Mouse (Mus musculus) liver, embryonic 16.5 days (tissue): Measurements from ENCODE around the gene Atp7a. TPM values are rescaled to one million over a fixed set of nuclear protein-coding genes. Genes with fewer than 3 reads are reported as not detected.
"Not testable (repeated sequence)": the region's sequence is repeated elsewhere in the genome, so short reads cannot be mapped to it uniquely, and the experiment has no call there.

Source experiments
- ATAC-seq: fragments of 200-750 bp; cut with Nextera tagmentation; 2 replicates; pipeline ENCODE4 v1.8.0; 2017; ENCODE audit warnings: low read depth, mild to moderate bottlenecking, moderate number of reproducible peaks, moderate library complexity
- H3K27ac ChIP-seq: fragments of 300-500 bp; sonication (generic); 2 replicates; pipeline ENCODE4 v1.5.1; 2014; ENCODE audit warnings: mild to moderate bottlenecking, low read length
- H3K27me3 ChIP-seq: fragments of 300-500 bp; sonication (generic); 2 replicates; pipeline ENCODE4 v1.6.1; 2014; ENCODE audit warnings: low read depth, low read length, mixed read lengths; ENCODE audit not compliant: control insufficient read depth, insufficient read depth
- H3K36me3 ChIP-seq: fragments of 300-500 bp; sonication (generic); 2 replicates; pipeline ENCODE4 v1.6.1; 2014; ENCODE audit warnings: mild to moderate bottlenecking; ENCODE audit not compliant: control insufficient read depth, insufficient read depth
- H3K4me1 ChIP-seq: fragments of 300-500 bp; sonication (generic); 2 replicates; pipeline ENCODE4 v1.6.1; 2014; ENCODE audit warnings: low read depth, low read length, mixed read lengths; ENCODE audit not compliant: control insufficient read depth
- H3K4me2 ChIP-seq: fragments of 300-500 bp; sonication (generic); 2 replicates; pipeline ENCODE4 v1.6.1; 2014; ENCODE audit warnings: low read depth, low read length, mixed read lengths
- H3K4me3 ChIP-seq: fragments of 300-500 bp; sonication (generic); 2 replicates; pipeline ENCODE4 v1.5.1; 2014; ENCODE audit warnings: low read depth, mild to moderate bottlenecking, low read length
- H3K9ac ChIP-seq: fragments of 300-500 bp; sonication (generic); 2 replicates; pipeline ENCODE4 v1.6.1; 2014; ENCODE audit warnings: low read depth, low read length
- H3K9me3 ChIP-seq: fragments of 300-500 bp; sonication (generic); replicated peaks from 2 replicates; pipeline ENCODE4 v1.6.1; 2016; ENCODE audit warnings: low read length; ENCODE audit not compliant: control insufficient read depth
- WGBS: fragments of 180-500 bp; shearing (Covaris S2); extraction: QIAGEN DNeasy Blood & Tissue Kit; methylation state at CpG from one replicate; pipeline ENCODE4 v1.1.7; 2014; ENCODE audit not compliant: insufficient replicate concordance; 5-methylcytosine and 5-hydroxymethylcytosine counted together
- polyA plus RNA-seq: library from polyadenylated mRNA; unstranded; fragments of >200 nt; fragmentation: Nextera tagmentation; extraction: Ambion mirVana; gene quantifications from 2 replicates; pipeline ENCODE4 v1.2.1, GENCODE M21; 2015

The Atp7a gene
- polyA plus RNA-seq, 1 experiment from 2014 or later = 14.7 TPM

DNA sequence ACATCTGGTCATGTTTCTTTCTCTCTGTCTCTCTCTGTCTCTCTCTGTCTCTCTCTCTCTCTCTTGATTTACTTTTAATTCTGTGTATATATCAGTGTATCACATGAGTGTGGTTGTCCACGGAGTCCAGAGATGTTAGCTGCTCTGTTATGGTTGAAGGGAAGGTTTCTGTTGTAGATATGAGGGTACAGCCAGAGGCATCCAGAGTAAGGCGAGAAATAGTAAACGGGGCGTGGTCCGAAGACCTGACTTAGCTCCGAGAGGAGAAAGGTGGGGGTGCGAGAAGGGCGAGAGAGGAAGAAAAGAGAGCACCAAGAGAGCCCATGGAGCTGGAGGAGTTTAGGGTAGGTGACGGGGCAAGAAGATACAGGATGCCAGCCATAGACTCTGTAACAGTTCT lies 18.9 kb downstream of the Atp7a start:
- peak; percentile 46 for ATAC-seq
- no peak overlapping the region for H3K27ac ChIP-seq
- 45% methylated on average over 9 of the region's 9 CpGs for WGBS
- no peak overlapping the region for H3K4me3 ChIP-seq
- no peaks in the 10 kb centered on the region for H3K9me3 ChIP-seq
- no peak overlapping the region for H3K4me2 ChIP-seq
- peaks cover 10% of the 10 kb centered on the region for H3K4me1 ChIP-seq
- no peak overlapping the region for H3K9ac ChIP-seq
- no peaks in the 10 kb centered on the region for H3K36me3 ChIP-seq
- H3K27me3 ChIP-seq = no peaks in the 10 kb centered on the region

DNA sequence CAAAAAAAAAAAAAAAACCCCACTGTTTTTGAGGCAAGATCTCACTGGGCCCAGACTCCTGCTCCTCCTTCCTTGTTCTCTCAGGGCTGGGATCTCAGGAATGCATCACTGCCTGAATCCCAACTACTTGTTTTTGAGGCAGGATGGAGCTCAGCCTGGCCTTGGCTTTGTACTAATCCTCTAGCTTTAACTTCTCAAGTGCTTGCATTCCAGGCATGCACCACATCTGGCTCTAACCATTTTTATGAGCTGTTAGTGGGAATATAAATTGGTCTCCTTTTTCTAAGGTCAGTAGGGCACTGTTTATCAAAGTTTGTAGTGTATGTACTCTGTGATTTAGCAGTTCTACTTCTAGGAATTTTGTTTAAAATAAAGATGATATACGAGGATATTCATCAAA lies 21.1 kb downstream of the Atp7a start:
- Histone ChIP-seq H3K4me1 (peaks cover 10% of the 10 kb centered on the region), H3K9ac (no peak overlapping the region), H3K4me2 (no peak overlapping the region), H3K9me3 (no peaks in the 10 kb centered on the region), H3K36me3 (no peaks in the 10 kb centered on the region), H3K27ac (no peak overlapping the region), H3K4me3 (no peak overlapping the region), H3K27me3 (no peaks in the 10 kb centered on the region)
- ATAC-seq = no peak
- WGBS = 51% methylated on average over 1 of the region's 1 CpGs

DNA sequence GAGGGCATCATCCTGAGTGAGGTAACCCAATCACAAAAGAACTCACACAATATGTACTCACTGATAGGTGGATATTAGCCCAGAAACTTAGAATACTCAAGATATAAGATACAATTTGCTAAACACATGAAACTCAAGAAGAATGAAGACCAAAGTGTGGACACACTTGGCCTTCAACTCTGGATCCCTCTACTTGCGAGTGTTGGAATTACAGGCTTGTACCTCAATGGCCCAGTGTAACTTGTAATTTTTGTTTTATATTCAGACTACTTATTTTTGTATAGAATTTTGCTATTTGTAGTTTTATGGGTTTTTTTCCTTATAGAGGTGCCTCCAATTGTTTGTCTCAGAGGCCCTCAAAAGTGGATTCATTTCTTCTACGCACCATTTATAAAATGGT lies 50.8 kb downstream of the Atp7a start:
- ATAC-seq, H3K4me1 ChIP-seq, H3K27me3 ChIP-seq, H3K27ac ChIP-seq, H3K9me3 ChIP-seq, H3K4me3 ChIP-seq, H3K4me2 ChIP-seq, H3K36me3 ChIP-seq, H3K9ac ChIP-seq: not testable (repeated sequence)
- 81% methylated on average over 2 of the region's 2 CpGs for WGBS

DNA sequence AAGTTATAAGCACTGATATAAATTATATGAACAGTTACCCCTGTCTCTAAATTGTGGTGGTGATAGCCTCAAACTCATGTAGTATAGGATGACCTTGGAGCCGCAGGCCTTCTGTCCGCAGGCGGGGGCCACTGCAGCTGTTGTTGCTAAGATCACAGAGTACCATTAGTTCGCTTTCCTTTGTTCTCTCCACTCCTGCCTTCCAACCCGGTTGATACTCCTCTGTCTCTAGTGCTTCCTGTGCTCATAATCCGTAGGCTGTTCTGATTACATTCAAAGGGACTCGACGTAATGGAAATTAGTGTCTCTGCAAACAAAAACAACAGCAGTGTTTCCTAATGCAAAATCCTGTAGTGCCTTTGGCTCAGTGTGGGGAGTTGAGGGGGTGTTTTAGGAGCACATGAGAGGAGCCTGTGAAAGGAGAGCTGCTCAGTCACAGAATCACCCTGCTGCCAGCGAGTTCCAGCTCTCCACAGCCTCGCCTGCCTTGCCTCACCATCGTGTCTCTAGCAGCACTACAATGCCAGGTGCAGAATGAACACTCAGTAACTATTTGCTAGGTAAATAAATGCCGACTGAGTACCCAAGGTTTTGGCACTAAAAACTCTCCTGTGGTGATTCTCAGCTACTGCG lies 53.9 kb downstream of the Atp7a start:
- Histone ChIP-seq H3K9me3 (no peaks in the 10 kb centered on the region), H3K4me2 (no peak overlapping the region), H3K27me3 (no peaks in the 10 kb centered on the region), H3K27ac (no peak overlapping the region; the same call in 1 of the 2 replicates), H3K4me1 (no peaks in the 10 kb centered on the region), H3K36me3 (no peaks in the 10 kb centered on the region), H3K9ac (no peak overlapping the region), H3K4me3 (no peak overlapping the region)
- 63% methylated on average over 13 of the region's 13 CpGs for WGBS
- ATAC-seq = peak; percentile 30; the same call in 1 of the 2 replicates

DNA sequence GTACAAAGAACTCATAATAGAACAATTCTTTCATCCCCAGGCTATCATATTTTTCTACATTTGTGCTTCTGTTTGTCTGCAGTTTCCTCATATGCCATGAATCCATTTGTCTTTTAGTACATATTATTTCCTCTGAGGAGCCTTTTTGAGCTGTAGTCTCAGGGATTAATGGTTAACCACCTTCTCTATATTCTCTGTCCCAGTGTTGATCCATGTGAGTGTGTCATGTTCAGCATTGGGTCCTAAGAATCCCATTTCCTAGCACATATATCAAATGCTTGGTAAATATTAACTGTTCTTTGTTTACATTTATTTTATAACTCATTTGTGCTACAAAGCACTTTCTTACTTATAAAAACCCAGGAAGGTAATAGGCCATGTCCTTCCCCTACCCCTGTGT lies 55.4 kb downstream of the Atp7a start:
- Histone ChIP-seq H3K36me3 (no peaks in the 10 kb centered on the region), H3K4me1 (no peaks in the 10 kb centered on the region), H3K9ac (no peak overlapping the region), H3K27ac (no peak overlapping the region), H3K27me3 (no peaks in the 10 kb centered on the region), H3K4me2 (no peak overlapping the region), H3K4me3 (no peak overlapping the region), H3K9me3 (no peaks in the 10 kb centered on the region)
- no peak; the same call in 1 of the 2 replicates for ATAC-seq

DNA sequence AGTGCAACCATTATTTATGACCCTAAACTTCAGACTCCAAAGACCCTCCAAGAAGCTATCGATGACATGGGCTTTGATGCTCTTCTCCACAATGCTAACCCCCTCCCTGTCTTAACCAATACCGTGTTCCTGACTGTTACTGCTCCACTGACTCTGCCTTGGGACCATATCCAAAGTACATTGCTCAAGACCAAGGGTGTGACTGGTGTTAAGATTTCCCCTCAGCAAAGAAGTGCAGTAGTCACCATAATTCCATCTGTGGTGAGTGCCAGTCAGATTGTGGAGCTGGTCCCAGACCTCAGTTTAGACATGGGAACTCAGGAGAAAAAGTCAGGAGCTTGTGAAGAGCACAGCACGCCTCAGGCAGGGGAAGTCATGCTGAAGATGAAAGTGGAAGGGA lies 58.1 kb downstream of the Atp7a start:
- 71% methylated on average over 3 of the region's 3 CpGs for whole genome bisulfite sequencing
- no peak for ATAC-seq
- H3K4me3 ChIP-seq = no peak overlapping the region

DNA sequence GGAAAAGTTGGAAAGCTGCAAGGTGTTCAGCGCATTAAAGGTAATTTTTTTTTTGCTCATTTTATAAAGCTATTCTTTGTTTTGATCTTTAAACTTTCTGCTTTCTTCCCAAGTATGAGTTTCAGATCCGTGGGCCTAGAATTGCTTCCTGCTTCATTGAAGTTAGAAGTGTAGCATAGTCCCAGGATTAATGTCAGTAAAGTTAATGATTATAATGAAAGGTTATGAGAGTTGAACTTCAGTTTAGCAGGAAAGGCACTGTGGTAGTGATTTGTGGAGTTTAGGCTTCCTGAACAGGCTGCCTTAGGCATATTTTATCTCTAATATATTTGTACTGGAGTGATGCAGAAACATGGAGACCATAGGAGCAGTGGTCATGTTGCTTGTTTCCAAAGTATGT lies 58.5 kb downstream of the Atp7a start:
- Histone ChIP-seq H3K9ac (no peak overlapping the region), H3K4me2 (no peak overlapping the region), H3K27me3 (no peaks in the 10 kb centered on the region), H3K9me3 (no peaks in the 10 kb centered on the region), H3K4me1 (no peaks in the 10 kb centered on the region), H3K36me3 (no peaks in the 10 kb centered on the region), H3K27ac (no peak overlapping the region), H3K4me3 (no peak overlapping the region)
- ATAC-seq = no peak
- 61% methylated on average over 2 of the region's 2 CpGs for WGBS

More for the DNA sequence above, 58.1 kb downstream of the Atp7a start:
- Histone ChIP-seq H3K4me1 (no peaks in the 10 kb centered on the region), H3K27me3 (no peaks in the 10 kb centered on the region), H3K27ac (no peak overlapping the region), H3K9ac (no peak overlapping the region), H3K4me2 (no peak overlapping the region), H3K9me3 (no peaks in the 10 kb centered on the region), H3K36me3 (no peaks in the 10 kb centered on the region)

DNA sequence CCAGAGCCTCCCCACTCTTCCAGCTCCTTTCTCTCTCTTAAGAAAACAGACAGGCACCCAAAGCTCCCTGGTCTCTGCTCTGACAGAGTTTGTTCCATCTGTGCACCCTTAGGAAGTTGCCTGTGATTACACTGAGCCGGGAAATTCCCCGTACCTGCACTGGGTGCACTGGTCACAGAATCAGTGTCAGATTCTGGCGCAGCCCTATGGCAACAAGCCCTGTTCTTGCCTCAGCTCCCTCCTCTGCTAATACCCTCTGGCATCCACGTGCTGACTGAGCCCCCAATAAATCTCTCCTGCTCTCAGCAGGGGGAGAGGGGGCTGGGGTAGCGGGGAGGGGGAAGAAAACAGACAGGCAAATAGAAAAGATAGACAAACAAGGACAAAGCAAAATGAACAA lies 65.9 kb downstream of the Atp7a start:
- Histone ChIP-seq H3K4me3 (no peak overlapping the region), H3K4me2 (no peak overlapping the region), H3K36me3 (no peaks in the 10 kb centered on the region; the same call in 1 of the 2 replicates), H3K27me3 (no peaks in the 10 kb centered on the region), H3K9me3 (no peaks in the 10 kb centered on the region), H3K9ac (no peak overlapping the region), H3K4me1 (no peaks in the 10 kb centered on the region), H3K27ac (no peak overlapping the region)
- WGBS = 58% methylated on average over 5 of the region's 5 CpGs
- ATAC-seq = no peak

DNA sequence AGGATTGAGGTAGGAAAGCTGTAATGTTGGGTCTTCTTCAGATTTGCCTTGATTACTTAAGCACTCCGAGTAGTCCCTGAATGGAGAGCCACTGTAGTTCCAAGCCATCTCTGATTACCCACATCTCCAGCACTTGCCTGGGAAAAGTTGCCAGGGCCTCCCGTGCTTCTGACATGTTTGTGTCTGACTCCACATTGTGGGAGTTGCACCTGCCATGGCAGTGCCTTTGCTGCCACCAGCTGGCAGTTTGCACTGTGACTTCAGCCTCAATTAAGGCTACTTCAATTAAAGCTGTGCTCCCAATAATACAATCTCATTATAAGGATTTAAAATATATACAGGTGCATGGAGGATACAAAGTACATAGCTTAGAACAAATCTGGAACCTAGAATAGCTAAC lies 78.4 kb downstream of the Atp7a start:
- 0 out of 2 replicates have a peak, but pooled peaks have one; percentile 24 for ATAC-seq

More for the DNA sequence above, 78.4 kb downstream of the Atp7a start:
- Histone ChIP-seq H3K4me2 (no peak overlapping the region), H3K27me3 (no peaks in the 10 kb centered on the region), H3K9me3 (no peaks in the 10 kb centered on the region), H3K4me1 (no peaks in the 10 kb centered on the region), H3K36me3 (no peaks in the 10 kb centered on the region; the same call in 1 of the 2 replicates), H3K27ac (no peak overlapping the region), H3K4me3 (no peak overlapping the region), H3K9ac (no peak overlapping the region)
- WGBS = 40% methylated on average over 2 of the region's 2 CpGs
